Mouse (Mus musculus) lung, adult 2 months (tissue): ENCODE results near the gene Cwc22.

Source experiments
- CTCF ChIP-seq: fragments of 200-500 bp; IDR thresholded peaks from 2 replicates; pipeline ENCODE4 v1.5.1; 2011; ENCODE audit warnings: mild to moderate bottlenecking, low read length, control low read depth; ENCODE audit not compliant: insufficient read depth
- POLR2A ChIP-seq: fragments of 200-500 bp; IDR thresholded peaks from 2 replicates; pipeline ENCODE4 v1.6.1; 2011; ENCODE audit warnings: low read depth, mild to moderate bottlenecking, control low read depth, low read length, borderline replicate concordance; ENCODE audit errors: extremely low read depth

DNA sequence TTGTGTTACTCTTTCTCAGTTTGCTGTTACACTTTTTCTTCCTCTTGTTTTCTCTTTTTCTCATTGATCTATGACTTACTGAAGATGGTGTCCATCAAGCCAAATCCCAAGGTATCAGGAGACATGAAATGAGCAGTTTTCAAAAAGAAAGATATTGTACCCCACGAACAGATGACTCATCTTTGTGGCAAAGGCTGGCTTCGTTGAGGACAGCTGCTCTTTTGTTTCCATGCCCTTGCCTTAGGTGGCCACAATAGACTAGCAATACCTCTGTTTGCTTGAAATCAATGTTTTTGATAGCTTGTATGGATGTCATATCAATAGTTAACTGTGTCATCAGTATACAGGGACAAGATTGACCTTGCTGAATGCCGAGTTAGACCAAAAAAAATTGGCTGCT is 71.5 kb downstream of the Cwc22 start:
- no peak for TF ChIP-seq CTCF
- no peak for TF ChIP-seq POLR2A
